Mouse (Mus musculus): ENCODE data around the gene Fkbp9.

DNA sequence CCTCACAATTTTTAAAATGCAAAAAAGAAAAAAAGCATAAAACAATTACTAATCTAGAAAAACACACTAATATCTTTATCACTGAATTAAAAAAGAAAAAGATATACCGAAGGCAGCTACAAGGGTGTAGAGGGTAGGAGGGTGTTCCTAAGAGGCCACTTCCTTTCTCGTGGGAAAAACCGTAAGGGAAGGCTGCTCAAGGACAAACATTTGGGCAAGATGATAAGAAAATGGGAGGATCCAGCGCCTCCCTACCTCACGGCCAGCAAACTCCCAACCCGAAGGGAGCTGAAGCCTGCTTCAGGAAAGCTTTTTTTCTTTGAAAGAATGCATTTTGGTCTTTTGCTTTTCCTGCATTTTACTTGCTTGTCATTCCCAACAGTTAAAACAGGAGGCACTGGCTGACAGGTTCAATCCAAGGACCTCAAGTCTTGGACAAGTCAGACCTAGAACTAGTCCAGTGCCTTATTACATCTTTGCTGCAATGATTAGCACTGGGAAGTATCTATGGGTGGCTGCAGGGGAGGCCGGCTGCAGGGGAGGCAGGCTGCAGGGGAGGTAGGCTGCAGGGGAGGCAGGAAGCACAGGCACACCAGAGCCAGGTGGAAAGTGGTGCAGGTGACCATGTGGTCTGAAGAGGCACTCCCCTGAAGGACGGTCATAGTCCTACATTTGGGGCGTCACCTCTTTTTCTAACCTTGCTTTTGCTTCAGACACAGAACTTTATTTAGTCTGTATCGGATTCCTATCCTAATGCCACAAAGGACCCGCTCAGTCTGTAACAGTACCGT is 85.9 kb downstream of the Fkbp9 start:
- no peak for TF ChIP-seq POLR2A (IDR thresholded peaks at IDR 0.05; ENCODE audit: low read depth, low read length)
- TF ChIP-seq CTCF (IDR thresholded peaks at IDR 0.05; ENCODE audit: extremely low read depth, insufficient read length, insufficient replicate concordance, low read depth, low read length), result no peak

Data from small intestine, adult 2 months (tissue).